Mouse (Mus musculus) forebrain, embryonic 13.5 days (tissue): ENCODE measurements around the gene Hsd17b2. TPM values are rescaled to one million over a fixed set of nuclear protein-coding genes. Genes with fewer than 3 reads are reported as not detected.

Experiments
- ATAC-seq: fragments of 200-750 bp; cut with Nextera tagmentation; 2 replicates; pipeline ENCODE4 v1.8.0; 2017
- H3K27ac ChIP-seq: fragments of 300-500 bp; sonication (generic); 2 replicates; pipeline ENCODE4 v1.5.1; 2015; ENCODE audit warnings: inconsistent platforms, mild to moderate bottlenecking, moderate library complexity
- H3K27me3 ChIP-seq: fragments of 300-500 bp; sonication (generic); 2 replicates; pipeline ENCODE4 v1.6.1; 2015; ENCODE audit warnings: mild to moderate bottlenecking, inconsistent platforms
- H3K36me3 ChIP-seq: fragments of 300-500 bp; sonication (generic); 2 replicates; pipeline ENCODE4 v1.6.1; 2015; ENCODE audit warnings: mild to moderate bottlenecking, inconsistent platforms; ENCODE audit not compliant: poor library complexity, severe bottlenecking
- H3K4me1 ChIP-seq: fragments of 300-500 bp; sonication (generic); 2 replicates; pipeline ENCODE4 v1.6.1; 2015; ENCODE audit warnings: inconsistent platforms
- H3K4me2 ChIP-seq: fragments of 300-500 bp; sonication (generic); 2 replicates; pipeline ENCODE4 v1.6.1; 2015; ENCODE audit warnings: inconsistent platforms, mild to moderate bottlenecking, moderate library complexity
- H3K4me3 ChIP-seq: fragments of 300-500 bp; sonication (generic); 2 replicates; pipeline ENCODE4 v1.5.1; 2015; ENCODE audit warnings: mild to moderate bottlenecking, inconsistent platforms
- H3K9ac ChIP-seq: fragments of 300-500 bp; sonication (generic); 2 replicates; pipeline ENCODE4 v1.6.1; 2015; ENCODE audit warnings: mild to moderate bottlenecking, inconsistent platforms
- H3K9me3 ChIP-seq: fragments of 300-500 bp; sonication (generic); replicated peaks from 2 replicates; pipeline ENCODE4 v1.6.1; 2016; ENCODE audit warnings: inconsistent platforms
- WGBS: fragments of 180-500 bp; shearing (Covaris S2); methylation state at CpG from one replicate; pipeline ENCODE4 v1.1.7; 2015; 5-methylcytosine and 5-hydroxymethylcytosine counted together
- polyA plus RNA-seq: library from polyadenylated mRNA; unstranded; fragments of >200 nt; fragmentation: Nextera tagmentation; extraction: Ambion mirVana; gene quantifications from 2 replicates; pipeline ENCODE4 v1.2.1, GENCODE M21; 2015

The Hsd17b2 gene
- polyA plus RNA-seq, 1 experiment from 2014 or later = 0.13 TPM

DNA sequence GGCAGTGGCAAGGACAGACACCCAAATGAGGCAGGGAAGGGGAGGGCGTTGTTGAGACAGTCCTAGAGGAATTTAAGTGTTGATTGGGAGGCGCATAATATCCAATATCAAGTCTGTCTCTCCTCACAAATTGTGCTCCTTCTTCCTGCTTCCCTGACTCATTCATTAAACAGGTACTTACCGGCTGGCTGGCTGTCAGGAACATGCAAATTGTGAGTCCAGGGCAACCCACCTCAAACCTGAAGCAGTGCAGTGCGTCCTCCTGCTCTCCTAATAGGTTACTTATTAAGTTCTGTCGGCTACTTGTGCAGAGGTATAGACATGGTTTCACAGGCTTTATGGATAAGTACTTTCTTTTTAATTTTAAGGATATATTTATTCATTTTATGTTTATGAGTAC, 103.7 kb downstream of the Hsd17b2 start:
- WGBS = 79% methylated on average over 5 of the region's 5 CpGs
- H3K9ac ChIP-seq = no peak overlapping the region
- H3K27ac ChIP-seq = no peak overlapping the region
- no peaks in the 10 kb centered on the region for H3K27me3 ChIP-seq
- peaks cover 16% of the 10 kb centered on the region for H3K4me1 ChIP-seq
- H3K36me3 ChIP-seq = no peaks in the 10 kb centered on the region
- no peak overlapping the region for H3K4me3 ChIP-seq
- ATAC-seq = no peak
- no peaks in the 10 kb centered on the region for H3K9me3 ChIP-seq
- H3K4me2 ChIP-seq = no peak overlapping the region

Other genes with a start within 250 kb of the Hsd17b2 start
- 0.84 and 1.0 TPM in 2 replicates for gene Plcg2, start 203.6 kb upstream of the Hsd17b2 start, polyA plus RNA-seq
- 0.83 and 0.90 TPM in 2 replicates for gene Sdr42e1, start 28.2 kb upstream of the Hsd17b2 start, polyA plus RNA-seq
- 48.7 and 50.5 TPM in 2 replicates for gene Mphosph6, start 100.0 kb downstream of the Hsd17b2 start, polyA plus RNA-seq